Mouse (Mus musculus) lung, embryonic 14.5 days (tissue): ENCODE results near the gene Gm20683. TPM values are rescaled to one million over a fixed set of nuclear protein-coding genes. Genes with fewer than 3 reads are reported as not detected.

Experiments used
- ATAC-seq: fragments of 200-750 bp; cut with Nextera tagmentation; 2 replicates; pipeline ENCODE4 v1.8.0; 2017; ENCODE audit warnings: mild to moderate bottlenecking, moderate TSS enrichment, moderate library complexity; ENCODE audit not compliant: insufficient read depth
- DNase-seq: peaks from one replicate; pipeline ENCODE4 v3.0.0-alpha.2; 2015
- H3K27ac ChIP-seq: fragments of 300-500 bp; sonication (generic); 2 replicates; pipeline ENCODE4 v1.5.1; 2014; ENCODE audit warnings: low read depth, mild to moderate bottlenecking, moderate library complexity
- H3K27me3 ChIP-seq: fragments of 300-500 bp; sonication (generic); 2 replicates; pipeline ENCODE4 v1.6.1; 2014; ENCODE audit warnings: low read length, control low read depth; ENCODE audit not compliant: insufficient read depth
- H3K36me3 ChIP-seq: fragments of 300-500 bp; sonication (generic); 2 replicates; pipeline ENCODE4 v1.6.1; 2014; ENCODE audit warnings: control low read depth; ENCODE audit not compliant: insufficient read depth
- H3K4me1 ChIP-seq: fragments of 300-500 bp; sonication (generic); 2 replicates; pipeline ENCODE4 v1.6.1; 2014; ENCODE audit warnings: antibody characterized with exemption, control low read depth; ENCODE audit not compliant: insufficient read depth
- H3K4me2 ChIP-seq: fragments of 300-500 bp; sonication (generic); 2 replicates; pipeline ENCODE4 v1.6.1; 2014; ENCODE audit warnings: mild to moderate bottlenecking
- H3K4me3 ChIP-seq: fragments of 300-500 bp; sonication (generic); 2 replicates; pipeline ENCODE4 v1.5.1; 2014; ENCODE audit warnings: low read depth, low read length
- H3K9ac ChIP-seq: fragments of 300-500 bp; sonication (generic); 2 replicates; pipeline ENCODE4 v1.6.1; 2014
- H3K9me3 ChIP-seq: fragments of 300-500 bp; sonication (generic); 2 replicates; pipeline ENCODE4 v1.6.1; 2016; ENCODE audit warnings: low read depth, low read length, control low read depth
- CTCF ChIP-seq: IDR thresholded peaks from 2 replicates; pipeline ENCODE4 v1.5.1; 2016; ENCODE audit warnings: antibody characterized with exemption, low read depth
- WGBS: fragments of 180-500 bp; shearing (Covaris S2); extraction: QIAGEN DNeasy Blood & Tissue Kit; methylation state at CpG from one replicate; pipeline ENCODE4 v1.1.7; 2014; 5-methylcytosine and 5-hydroxymethylcytosine counted together
- polyA plus RNA-seq: library from polyadenylated mRNA; unstranded; fragments of >200 nt; fragmentation: Nextera tagmentation; extraction: Ambion mirVana; gene quantifications from 2 replicates; pipeline ENCODE4 v1.2.1, GENCODE M21; 2014

The Gm20683 gene
- polyA plus RNA-seq, 1 experiment from 2014 or later = 1.4 TPM

DNA sequence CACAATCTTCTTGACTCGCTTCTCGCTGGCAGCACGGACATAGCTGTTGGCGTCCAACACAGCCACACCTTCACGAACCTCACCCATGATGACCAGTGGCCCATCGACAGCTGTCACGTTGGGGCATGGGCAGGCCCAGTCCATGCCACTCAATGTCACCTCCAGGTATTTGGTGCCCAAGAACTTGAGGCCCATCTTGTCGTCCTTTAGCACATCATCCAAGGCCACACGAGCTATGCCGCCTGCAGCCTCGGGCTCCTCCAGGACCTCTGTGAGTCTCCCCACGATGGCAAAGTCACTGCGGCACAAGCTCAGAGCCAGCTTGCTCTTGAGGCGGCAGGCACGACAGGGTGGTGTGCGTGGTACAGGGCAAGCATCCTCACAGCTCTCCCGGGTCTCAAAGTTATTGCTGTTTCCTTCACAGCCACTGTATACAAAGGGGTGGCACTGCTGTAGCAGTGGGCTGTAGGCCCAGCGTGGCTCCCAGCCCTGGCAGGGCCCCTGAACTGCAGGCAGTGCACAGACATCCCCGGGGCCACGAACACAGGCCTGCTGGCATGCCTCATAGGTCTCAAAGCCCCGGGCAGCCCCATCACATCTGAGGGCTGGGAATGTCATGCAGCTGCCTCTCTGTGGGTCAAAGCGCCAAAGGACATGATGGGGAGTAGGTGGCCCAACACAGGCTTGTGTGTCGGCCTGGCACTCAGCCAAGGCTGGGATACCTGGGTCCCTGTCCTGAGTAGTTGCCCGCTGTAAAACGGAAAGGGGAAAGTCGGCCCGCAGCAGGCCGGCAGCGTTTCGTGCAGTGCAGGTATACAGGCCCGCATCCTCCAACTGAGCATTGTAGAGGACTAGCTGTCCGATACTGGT lies 36.4 kb upstream of the Gm20683 start:
- Histone ChIP-seq H3K27ac (no peak overlapping the region), H3K9ac (no peak overlapping the region), H3K27me3 (no peaks in the 10 kb centered on the region), H3K9me3 (no peaks in the 10 kb centered on the region), H3K36me3 (peaks cover 42% of the 10 kb centered on the region), H3K4me2 (no peak overlapping the region), H3K4me1 (peaks cover 12% of the 10 kb centered on the region; the same call in 1 of the 2 replicates), H3K4me3 (no peak overlapping the region)
- no peak for ATAC-seq
- TF ChIP-seq CTCF = no peak
- no peak for DNase-seq
- 89% methylated on average over 32 of the region's 32 CpGs for WGBS

GRCm38 (mm10) chr17:25877025-25877424 lies 35.5 kb upstream of the Gm20683 start:
- H3K4me2 ChIP-seq = peak overlapping the region; percentile 18; the same call in 1 of the 2 replicates
- ATAC-seq = no peak
- H3K27ac ChIP-seq = no peak overlapping the region
- no peak for DNase-seq
- peaks cover 12% of the 10 kb centered on the region; the same call in 1 of the 2 replicates for H3K4me1 ChIP-seq
- 80% methylated on average over 3 of the region's 3 CpGs for WGBS
- H3K9me3 ChIP-seq = no peaks in the 10 kb centered on the region
- no peak overlapping the region for H3K9ac ChIP-seq
- H3K36me3 ChIP-seq = peaks cover 33% of the 10 kb centered on the region
- no peak overlapping the region for H3K4me3 ChIP-seq
- H3K27me3 ChIP-seq = no peaks in the 10 kb centered on the region
- TF ChIP-seq CTCF = no peak

DNA sequence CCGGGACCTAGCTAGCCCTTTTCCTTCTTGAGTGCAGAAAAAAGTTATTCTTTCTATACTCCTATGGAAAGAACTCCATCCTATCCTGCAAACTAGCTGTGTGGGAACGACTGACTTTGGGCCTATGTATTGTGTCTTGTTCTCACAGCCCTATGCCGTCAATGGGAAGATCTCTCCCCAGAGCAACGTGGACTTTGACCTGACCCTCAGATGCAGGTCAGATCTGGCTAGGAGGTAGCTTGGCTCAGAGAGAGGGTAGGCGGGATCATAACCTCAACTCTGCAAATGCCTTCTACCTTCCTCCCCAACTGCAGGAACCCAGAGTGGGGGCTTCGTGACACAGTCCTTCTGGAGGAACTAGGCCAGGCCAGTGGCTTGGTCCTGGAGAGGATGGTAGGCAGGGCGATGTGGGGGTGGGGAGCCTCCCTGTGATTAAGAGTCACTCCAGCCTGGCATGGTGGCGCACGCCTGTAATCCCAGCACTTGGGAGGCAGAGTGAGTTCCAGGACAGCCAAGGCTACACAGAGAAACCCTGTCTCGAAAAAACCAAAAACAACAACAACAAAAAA lies 34.9 kb upstream of the Gm20683 start:
- H3K4me3 ChIP-seq = peak overlapping the region; percentile 76
- peak overlapping the region; percentile 65 for H3K9ac ChIP-seq
- no peaks in the 10 kb centered on the region for H3K9me3 ChIP-seq
- H3K4me1 ChIP-seq = peaks cover 12% of the 10 kb centered on the region; the same call in 1 of the 2 replicates
- no peak overlapping the region for H3K27ac ChIP-seq
- WGBS = 61% methylated on average over 10 of the region's 10 CpGs
- no peaks in the 10 kb centered on the region for H3K27me3 ChIP-seq
- no peak for DNase-seq
- no peak for ATAC-seq
- TF ChIP-seq CTCF = no peak
- peak overlapping the region; percentile 94 for H3K4me2 ChIP-seq
- peaks cover 27% of the 10 kb centered on the region for H3K36me3 ChIP-seq

GRCm38 (mm10) chr17:25875171-25876136 lies 33.9 kb upstream of the Gm20683 start:
- 1% methylated on average over 59 of the region's 59 CpGs for WGBS
- Histone ChIP-seq H3K9ac (peak overlapping the region; percentile 65), H3K36me3 (peaks cover 22% of the 10 kb centered on the region), H3K4me3 (peak overlapping the region; percentile 76), H3K4me1 (peaks cover 12% of the 10 kb centered on the region; the same call in 1 of the 2 replicates), H3K9me3 (no peaks in the 10 kb centered on the region), H3K4me2 (peak overlapping the region; percentile 94), H3K27me3 (no peaks in the 10 kb centered on the region), H3K27ac (peak overlapping the region; percentile 91)
- DNase-seq (peak; percentile 94), ATAC-seq (peak; percentile 94)
- TF ChIP-seq CTCF = peak; percentile 37; the same call in 1 of the 2 replicates

DNA sequence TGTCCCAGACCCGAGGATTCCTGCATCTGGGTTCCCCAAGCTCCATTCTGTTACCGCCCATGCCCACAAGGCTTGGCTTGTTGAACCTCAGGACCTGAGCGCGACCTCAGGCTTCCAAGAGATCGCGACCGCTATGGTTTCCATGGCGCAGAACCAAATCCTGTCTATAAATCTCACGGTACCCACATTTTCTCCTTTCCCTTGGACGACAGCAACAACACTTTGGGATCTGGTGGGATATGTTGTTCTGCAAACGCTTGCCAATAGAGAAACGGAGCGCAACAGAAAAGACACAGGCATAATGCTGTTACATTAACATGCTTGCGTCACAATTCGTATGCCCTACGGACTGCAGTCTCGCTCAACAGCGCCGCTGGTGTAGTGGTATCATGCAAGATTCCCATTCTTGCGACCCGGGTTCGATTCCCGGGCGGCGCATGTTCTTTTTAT lies 33.2 kb upstream of the Gm20683 start, which contains the start of gene Mettl26:
Mettl26 (plus strand) TSS at position 354 of the 450 bp plus-strand sequence.
- WGBS = under 1% methylated on average over 25 of the region's 25 CpGs
- ATAC-seq (peak; percentile 77), DNase-seq (peak; percentile 99)
- no peaks in the 10 kb centered on the region for H3K27me3 ChIP-seq
- TF ChIP-seq CTCF = peak; percentile 35
- peaks cover 22% of the 10 kb centered on the region for H3K36me3 ChIP-seq
- no peaks in the 10 kb centered on the region for H3K9me3 ChIP-seq
- peak within 1 kb of the TSS; percentile 91 for H3K27ac ChIP-seq
- peak within 1 kb of the TSS; percentile 76 for H3K4me3 ChIP-seq
- H3K4me2 ChIP-seq = peak within 1 kb of the TSS; percentile 94
- peaks cover 12% of the 10 kb centered on the region; the same call in 1 of the 2 replicates for H3K4me1 ChIP-seq
- H3K9ac ChIP-seq = peak within 1 kb of the TSS; percentile 65

- H3K36me3 ChIP-seq = peaks cover 17% of the 10 kb centered on the region
- ATAC-seq = no peak
- WGBS = 6% methylated on average over 14 of the region's 14 CpGs
These were observed 32.7 kb upstream of the Gm20683 start for GRCm38 (mm10) chr17:25874148-25874720.

More at GRCm38 (mm10) chr17:25874148-25874720, 32.7 kb upstream of the Gm20683 start:
- Histone ChIP-seq H3K27ac (peak overlapping the region; percentile 91), H3K4me1 (peaks cover 12% of the 10 kb centered on the region; the same call in 1 of the 2 replicates), H3K27me3 (no peaks in the 10 kb centered on the region), H3K4me2 (peak overlapping the region; percentile 94), H3K9me3 (no peaks in the 10 kb centered on the region), H3K9ac (peak overlapping the region; percentile 58), H3K4me3 (peak overlapping the region; percentile 76)
- no peak for TF ChIP-seq CTCF
- DNase-seq = no peak
